Mouse (Mus musculus) liver, embryonic 14.5 days (tissue): Measurements from ENCODE around the gene Naa25. TPM values are rescaled to one million over a fixed set of nuclear protein-coding genes. Genes with fewer than 3 reads are reported as not detected.
A peak's percentile ranks its signal among the peaks of the same experiment; 100 is the strongest.

ENCODE experiments used
- ATAC-seq: fragments of 200-750 bp; cut with Nextera tagmentation; 2 replicates; pipeline ENCODE4 v1.8.0; 2017; ENCODE audit warnings: moderate number of reproducible peaks, mild to moderate bottlenecking, moderate library complexity; ENCODE audit not compliant: insufficient read depth
- DNase-seq, 3 experiments: peaks; one replicate each; pipeline ENCODE4 v3.0.0-alpha.2; 2012 to 2013; ENCODE audit warnings: low read depth in 3 of 3, low spot score in 3 of 3
- H3K27ac ChIP-seq: fragments of 300-500 bp; sonication (generic); 2 replicates; pipeline ENCODE4 v1.5.1; 2014; ENCODE audit warnings: moderate library complexity, mild to moderate bottlenecking, control low read depth, inconsistent platforms
- H3K27me3 ChIP-seq: fragments of 300-500 bp; sonication (generic); 2 replicates; pipeline ENCODE4 v1.6.1; 2014; ENCODE audit warnings: mild to moderate bottlenecking, low read length, moderate library complexity; ENCODE audit not compliant: control insufficient read depth, insufficient read depth
- H3K36me3 ChIP-seq: fragments of 300-500 bp; sonication (generic); replicated peaks from 2 replicates; pipeline ENCODE4 v1.6.1; 2014; ENCODE audit warnings: low read depth; ENCODE audit not compliant: control insufficient read depth, insufficient read depth
- H3K4me1 ChIP-seq, 2 experiments: fragments of 200-500 bp in 1 of 2; fragments of 300-500 bp in 1 of 2; sonication (generic) in 1 of 2; replicated peaks; 2 replicates each; pipeline ENCODE4 v1.6.1; 2012 to 2014; ENCODE audit warnings: antibody characterized with exemption in 1 of 2, inconsistent platforms in 1 of 2, low read length in 1 of 2; ENCODE audit not compliant: control insufficient read depth in 2 of 2, insufficient read depth in 2 of 2
- H3K4me2 ChIP-seq: fragments of 300-500 bp; sonication (generic); 2 replicates; pipeline ENCODE4 v1.6.1; 2014; ENCODE audit warnings: low read depth, mild to moderate bottlenecking, control low read depth, moderate library complexity
- H3K4me3 ChIP-seq, 2 experiments: fragments of 200-500 bp in 1 of 2; fragments of 300-500 bp in 1 of 2; sonication (generic) in 1 of 2; 2 replicates each; pipeline ENCODE4 v1.5.1; 2012 to 2014; ENCODE audit warnings: low read depth in 2 of 2, low read length in 2 of 2, mild to moderate bottlenecking in 2 of 2, control low read depth in 1 of 2, inconsistent platforms in 1 of 2, moderate library complexity in 1 of 2; ENCODE audit not compliant: insufficient read depth in 1 of 2
- H3K9ac ChIP-seq: fragments of 300-500 bp; sonication (generic); replicated peaks from 2 replicates; pipeline ENCODE4 v1.6.1; 2014; ENCODE audit warnings: mild to moderate bottlenecking, control low read depth, moderate library complexity
- H3K9me3 ChIP-seq: fragments of 300-500 bp; sonication (generic); 2 replicates; pipeline ENCODE4 v1.6.1; 2016; ENCODE audit warnings: low read length, mixed read lengths; ENCODE audit not compliant: control insufficient read depth
- CTCF ChIP-seq: IDR thresholded peaks from 2 replicates; pipeline ENCODE4 v1.5.1; 2016; ENCODE audit warnings: antibody characterized with exemption, low read depth, control low read depth
- EP300 ChIP-seq: IDR thresholded peaks from 2 replicates; pipeline ENCODE4 v1.6.1; 2016; ENCODE audit warnings: antibody characterized with exemption, low read depth
- WGBS: fragments of 180-500 bp; shearing (Covaris S2); extraction: QIAGEN DNeasy Blood & Tissue Kit; methylation state at CpG from one replicate; pipeline ENCODE4 v1.1.7; 2014; ENCODE audit not compliant: insufficient replicate concordance; 5-methylcytosine and 5-hydroxymethylcytosine counted together
- polyA plus RNA-seq, 2 experiments: library from polyadenylated mRNA; depleted of rRNA in 1 of 2; stranded (reverse) in 1 of 2; unstranded in 1 of 2; fragments of >200 nt; fragmentation: Nextera tagmentation in 1 of 2; extraction: Ambion mirVana in 1 of 2; gene quantifications; 2 replicates each; pipeline versions ENCODE4 v1.2.1 to v1.2.3; 2012 to 2014

The Naa25 gene
- polyA plus RNA-seq, 2 experiments: 8.8 to 18.5 TPM

DNA sequence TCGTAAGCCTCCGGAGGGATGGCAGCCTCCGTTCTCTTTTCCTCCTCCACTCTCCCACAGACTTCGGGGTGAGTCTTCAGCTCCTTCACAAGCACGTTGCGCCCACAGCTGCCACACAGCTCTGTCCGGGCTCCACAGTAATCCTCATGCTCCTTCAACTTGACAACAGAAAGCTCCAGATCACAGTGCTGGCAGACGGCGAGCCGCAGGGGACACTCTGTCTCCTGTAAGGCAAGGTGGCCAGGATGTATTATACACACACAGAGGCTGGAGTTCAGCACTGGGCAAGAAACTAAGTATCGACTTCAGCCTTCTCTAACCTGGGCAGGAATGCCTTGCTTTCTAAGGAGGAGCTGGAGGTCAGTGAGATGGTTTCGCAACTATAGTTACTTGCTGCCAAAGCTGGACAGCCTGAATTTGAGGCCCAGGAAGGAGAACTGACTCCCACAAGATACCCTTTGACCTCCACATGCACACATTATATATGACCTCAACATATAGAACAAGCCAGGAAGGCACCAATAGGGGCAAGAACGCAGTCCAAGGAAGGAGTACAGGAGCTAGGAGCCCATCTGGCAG, 19.0 kb upstream of the Naa25 start:
- WGBS: 86% methylated on average over 13 of the region's 13 CpGs
- H3K36me3 ChIP-seq: peaks cover 18% of the 10 kb centered on the region

DNA sequence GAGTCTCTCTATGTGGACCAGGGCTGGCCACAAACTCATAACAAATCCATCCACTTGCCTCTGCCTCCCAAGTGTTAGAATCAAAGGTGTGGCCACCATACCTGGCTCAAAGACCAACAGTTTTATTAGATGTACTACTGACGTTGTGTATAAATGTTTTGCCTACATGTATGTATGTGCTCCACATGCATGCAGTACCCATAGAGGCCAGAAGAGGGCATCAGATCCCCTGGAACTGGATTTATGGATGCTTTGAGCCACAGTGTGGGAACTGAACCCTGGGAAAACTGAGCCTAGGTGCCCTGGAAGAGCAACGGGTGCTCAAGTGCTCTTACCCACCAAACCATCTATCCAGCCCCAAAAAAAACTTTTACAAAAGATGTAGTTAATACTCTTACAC, 17.0 kb upstream of the Naa25 start:
- ATAC-seq: no peak
- Histone ChIP-seq H3K4me1 (peaks cover 4 to 5% of the 10 kb centered on the region in 2 experiments; a peak in 3 of 4 replicates), H3K27me3 (no peaks in the 10 kb centered on the region), H3K27ac (no peak overlapping the region), H3K4me2 (no peak overlapping the region), H3K4me3 (no peak overlapping the region), H3K36me3 (peaks cover 10% of the 10 kb centered on the region), H3K9me3 (no peaks in the 10 kb centered on the region), H3K9ac (no peak overlapping the region)
- 75% methylated on average over 2 of the region's 2 CpGs for WGBS
- no peak for DNase-seq
- TF ChIP-seq EP300: no peak
- TF ChIP-seq CTCF: peak; percentile 75

More for the DNA sequence above, 19.0 kb upstream of the Naa25 start:
- TF ChIP-seq EP300: no peak
- TF ChIP-seq CTCF: no peak
- no peaks in the 10 kb centered on the region; a peak in 1 of 4 replicates for H3K4me1 ChIP-seq
- ATAC-seq (no peak), DNase-seq (no peak)
- H3K9me3 ChIP-seq: no peaks in the 10 kb centered on the region
- H3K4me2 ChIP-seq: no peak overlapping the region
- H3K27ac ChIP-seq: no peak overlapping the region
- H3K4me3 ChIP-seq: no peak overlapping the region
- H3K9ac ChIP-seq: no peak overlapping the region
- no peaks in the 10 kb centered on the region for H3K27me3 ChIP-seq

DNA sequence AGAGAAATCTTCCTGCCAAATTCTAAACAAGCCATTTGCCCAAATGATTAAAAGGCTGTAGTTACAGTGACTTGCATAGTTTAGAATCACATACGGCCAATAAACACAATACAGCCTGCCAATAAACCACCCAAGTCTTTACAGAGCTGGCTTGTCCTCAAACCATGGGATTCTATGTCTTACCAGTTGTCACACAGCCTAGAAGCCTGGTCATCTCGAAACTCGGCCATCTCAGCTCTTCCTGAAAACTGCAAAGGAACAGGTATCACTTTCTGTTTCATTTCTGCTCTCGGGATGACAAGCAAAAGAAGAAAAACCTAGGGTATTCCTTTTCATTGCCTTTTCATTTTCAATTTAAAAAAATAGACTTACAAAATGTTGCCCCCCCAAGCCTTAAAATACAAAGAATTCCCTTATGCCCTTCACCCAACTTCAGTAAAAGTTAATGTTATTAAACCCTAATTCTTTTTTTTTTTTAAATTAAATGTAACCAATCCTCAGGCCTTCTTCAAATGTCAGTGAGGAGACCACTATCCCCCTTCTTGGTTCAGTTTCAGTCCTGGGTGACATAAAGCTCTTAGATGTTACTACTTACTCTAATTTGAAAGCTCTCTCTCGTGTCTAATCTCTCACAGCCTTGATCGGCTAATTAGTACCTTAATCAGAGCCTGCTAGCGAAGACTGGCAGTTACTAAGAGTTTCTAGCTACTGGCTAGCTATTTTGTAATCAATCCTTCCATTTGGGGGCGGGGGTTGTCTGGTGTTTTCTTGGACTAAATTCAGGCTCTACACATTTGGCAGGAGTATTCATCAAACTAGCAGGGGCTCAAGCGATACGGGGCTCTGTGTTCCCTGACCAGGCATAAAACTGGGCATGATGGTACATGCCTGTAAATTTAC, 13.6 kb upstream of the Naa25 start:
- H3K27me3 ChIP-seq: no peaks in the 10 kb centered on the region; the same call in 1 of the 2 replicates
- WGBS: 58% methylated on average over 10 of the region's 10 CpGs
- H3K9me3 ChIP-seq: no peaks in the 10 kb centered on the region
- peak overlapping the region; percentile 77 for H3K9ac ChIP-seq
- DNase-seq: no peak
- TF ChIP-seq CTCF (no peak), EP300 (no peak)
- no peak for ATAC-seq
- H3K36me3 ChIP-seq: no peaks in the 10 kb centered on the region; the same call in 1 of the 2 replicates
- peaks cover 8 to 9% of the 10 kb centered on the region in 2 experiments for H3K4me1 ChIP-seq
- H3K4me3 ChIP-seq: peak overlapping the region; percentile 74 to 88
- H3K27ac ChIP-seq: peak overlapping the region; percentile 86
- peak overlapping the region; percentile 90 for H3K4me2 ChIP-seq

DNA sequence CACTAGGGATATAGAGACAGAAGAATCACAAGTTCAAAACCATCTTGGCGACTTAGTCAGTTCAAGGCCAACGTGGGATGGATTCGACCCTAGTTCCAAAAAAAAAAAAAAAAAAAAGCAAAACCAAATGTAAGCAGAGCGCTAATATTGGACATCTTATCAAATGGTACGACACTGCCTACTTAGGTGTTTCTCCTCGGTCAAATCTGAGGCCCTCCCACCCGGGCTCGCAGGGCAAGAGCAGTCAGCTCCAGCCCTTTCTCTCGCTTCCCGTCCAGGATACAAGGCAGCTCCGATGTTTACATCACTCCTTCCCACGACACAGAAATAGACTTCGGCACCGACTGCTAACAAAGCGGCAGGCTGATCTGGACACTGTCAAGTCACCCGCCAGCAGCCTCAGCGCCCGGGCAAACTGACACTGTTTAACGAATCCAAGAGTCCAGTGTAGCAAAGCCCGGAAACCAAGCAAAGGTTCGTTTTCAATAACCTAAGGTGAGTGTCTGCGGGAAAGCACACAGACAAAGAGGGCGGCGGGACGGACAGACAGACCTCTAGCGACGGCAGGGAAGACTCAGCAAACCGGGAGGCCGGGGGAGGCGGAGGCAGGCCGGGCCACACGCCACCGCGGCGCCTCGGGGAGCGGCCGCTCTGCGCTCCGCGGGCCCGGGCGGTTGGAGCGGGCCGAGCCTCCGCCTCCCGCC, 12.8 kb upstream of the Naa25 start:
- Histone ChIP-seq H3K9ac (peak overlapping the region; percentile 77), H3K27me3 (no peaks in the 10 kb centered on the region; the same call in 1 of the 2 replicates), H3K9me3 (no peaks in the 10 kb centered on the region), H3K4me2 (peak overlapping the region; percentile 90), H3K4me1 (peaks cover 8 to 9% of the 10 kb centered on the region in 2 experiments), H3K4me3 (peak overlapping the region; percentile 74 to 88), H3K27ac (peak overlapping the region; percentile 86), H3K36me3 (no peaks in the 10 kb centered on the region; the same call in 1 of the 2 replicates)
- WGBS: 3% methylated on average over 41 of the region's 47 CpGs
- DNase-seq: peak in 2 of 3 experiments; percentile 42 to 53
- no peak for TF ChIP-seq CTCF
- no peak for TF ChIP-seq EP300
- ATAC-seq: peak; percentile 52
